Mouse (Mus musculus): Measurements from ENCODE around the gene Fndc3a. TPM values are rescaled to one million over a fixed set of nuclear protein-coding genes. Genes with fewer than 3 reads are reported as not detected.

Gene Fndc3a
- polyA plus RNA-seq (2016; fragmentation: Nextera tagmentation; extraction: Ambion mirVana): 13.2 and 13.5 TPM in 2 replicates

- under 1% methylated on average over 39 of the region's 82 CpGs for WGBS (ENCODE audit: insufficient replicate concordance)
- H3K27me3 ChIP-seq (replicated peaks): peaks cover 15% of the 10 kb centered on the region; the same call in 1 of the 2 replicates
- peak within 1 kb of the TSS; percentile 77 for H3K27ac ChIP-seq
- peak within 1 kb of the TSS; percentile 97 for H3K4me2 ChIP-seq
- H3K9me3 ChIP-seq (replicated peaks): no peaks in the 10 kb centered on the region
- H3K9ac ChIP-seq: peak within 1 kb of the TSS; percentile 89
- H3K4me3 ChIP-seq: peak within 1 kb of the TSS; percentile 88
- ATAC-seq: peak; percentile 86
- peaks cover 26% of the 10 kb centered on the region for H3K4me1 ChIP-seq
- no peaks in the 10 kb centered on the region for H3K36me3 ChIP-seq
Observed at GRCm38 (mm10) chr14:72709710-72710340, at the start of gene Fndc3a. Gene Fndc3a (minus strand): TSS chr14:72710003.

GRCm38 (mm10) chr14:72752893-72753292 lies 43.1 kb upstream of the Fndc3a start:
- no peaks in the 10 kb centered on the region for H3K27me3 ChIP-seq (replicated peaks)
- ATAC-seq: no peak
- no peak overlapping the region for H3K4me3 ChIP-seq
- H3K9me3 ChIP-seq (replicated peaks): no peaks in the 10 kb centered on the region
- H3K36me3 ChIP-seq: no peaks in the 10 kb centered on the region
- no peaks in the 10 kb centered on the region for H3K4me1 ChIP-seq
- WGBS (ENCODE audit: insufficient replicate concordance): 66% methylated on average over 6 of the region's 6 CpGs
- H3K9ac ChIP-seq: no peak overlapping the region
- H3K4me2 ChIP-seq: no peak overlapping the region
- H3K27ac ChIP-seq: no peak overlapping the region

- Histone ChIP-seq H3K36me3 (no peaks in the 10 kb centered on the region), H3K4me1 (no peaks in the 10 kb centered on the region), H3K9me3 (replicated peaks) (no peaks in the 10 kb centered on the region), H3K27ac (no peak overlapping the region), H3K4me2 (no peak overlapping the region), H3K27me3 (replicated peaks) (no peaks in the 10 kb centered on the region), H3K4me3 (no peak overlapping the region), H3K9ac (no peak overlapping the region)
- 64% methylated on average over 5 of the region's 5 CpGs for WGBS (ENCODE audit: insufficient replicate concordance)
- ATAC-seq: no peak
Observed at GRCm38 (mm10) chr14:72750426-72751182, 40.8 kb upstream of the Fndc3a start.

GRCm38 (mm10) chr14:72748331-72748730 lies 38.5 kb upstream of the Fndc3a start:
- H3K9ac ChIP-seq: no peak overlapping the region
- H3K27ac ChIP-seq: no peak overlapping the region
- WGBS (ENCODE audit: insufficient replicate concordance): 80% methylated on average over 5 of the region's 5 CpGs
- H3K27me3 ChIP-seq (replicated peaks): no peaks in the 10 kb centered on the region
- H3K36me3 ChIP-seq: no peaks in the 10 kb centered on the region
- no peak overlapping the region for H3K4me3 ChIP-seq
- no peaks in the 10 kb centered on the region for H3K9me3 ChIP-seq (replicated peaks)
- no peak overlapping the region for H3K4me2 ChIP-seq
- H3K4me1 ChIP-seq: no peaks in the 10 kb centered on the region
- no peak for ATAC-seq

GRCm38 (mm10) chr14:72741667-72742066 lies 31.9 kb upstream of the Fndc3a start:
- WGBS (ENCODE audit: insufficient replicate concordance): 73% methylated on average over 3 of the region's 3 CpGs
- H3K36me3 ChIP-seq: no peaks in the 10 kb centered on the region
- no peaks in the 10 kb centered on the region for H3K4me1 ChIP-seq
- no peak overlapping the region for H3K9ac ChIP-seq
- H3K4me3 ChIP-seq: no peak overlapping the region
- no peak overlapping the region for H3K4me2 ChIP-seq
- no peaks in the 10 kb centered on the region for H3K9me3 ChIP-seq (replicated peaks)
- no peaks in the 10 kb centered on the region for H3K27me3 ChIP-seq (replicated peaks)
- H3K27ac ChIP-seq: no peak overlapping the region
- no peak for ATAC-seq

GRCm38 (mm10) chr14:72740336-72740735 lies 30.5 kb upstream of the Fndc3a start:
- no peak overlapping the region for H3K9ac ChIP-seq
- no peaks in the 10 kb centered on the region for H3K9me3 ChIP-seq (replicated peaks)
- no peaks in the 10 kb centered on the region for H3K4me1 ChIP-seq
- no peak overlapping the region for H3K27ac ChIP-seq
- H3K4me2 ChIP-seq: no peak overlapping the region
- no peaks in the 10 kb centered on the region for H3K36me3 ChIP-seq
- no peaks in the 10 kb centered on the region for H3K27me3 ChIP-seq (replicated peaks)
- no peak overlapping the region for H3K4me3 ChIP-seq
- no peak for ATAC-seq
- WGBS (ENCODE audit: insufficient replicate concordance): 43% methylated on average over 5 of the region's 5 CpGs

- ATAC-seq: no peak
Observed at GRCm38 (mm10) chr14:72739484-72740208, 29.8 kb upstream of the Fndc3a start.

GRCm38 (mm10) chr14:72738776-72739175 lies 29.0 kb upstream of the Fndc3a start:
- Histone ChIP-seq H3K9ac (no peak overlapping the region), H3K4me3 (no peak overlapping the region), H3K27me3 (replicated peaks) (no peaks in the 10 kb centered on the region), H3K4me1 (no peaks in the 10 kb centered on the region), H3K36me3 (no peaks in the 10 kb centered on the region), H3K4me2 (no peak overlapping the region), H3K9me3 (replicated peaks) (no peaks in the 10 kb centered on the region), H3K27ac (no peak overlapping the region)
- ATAC-seq: no peak
- 76% methylated on average over 4 of the region's 4 CpGs for WGBS (ENCODE audit: insufficient replicate concordance)

More at GRCm38 (mm10) chr14:72739484-72740208, 29.8 kb upstream of the Fndc3a start:
- Histone ChIP-seq H3K27me3 (replicated peaks) (no peaks in the 10 kb centered on the region), H3K36me3 (no peaks in the 10 kb centered on the region), H3K4me1 (no peaks in the 10 kb centered on the region), H3K27ac (no peak overlapping the region), H3K9ac (no peak overlapping the region), H3K4me3 (no peak overlapping the region), H3K9me3 (replicated peaks) (no peaks in the 10 kb centered on the region), H3K4me2 (no peak overlapping the region)
- 67% methylated on average over 8 of the region's 8 CpGs for WGBS (ENCODE audit: insufficient replicate concordance)

GRCm38 (mm10) chr14:72738217-72738616 lies 28.4 kb upstream of the Fndc3a start:
- H3K4me1 ChIP-seq: no peaks in the 10 kb centered on the region
- H3K4me2 ChIP-seq: no peak overlapping the region
- no peaks in the 10 kb centered on the region for H3K9me3 ChIP-seq (replicated peaks)
- H3K4me3 ChIP-seq: no peak overlapping the region
- no peaks in the 10 kb centered on the region for H3K27me3 ChIP-seq (replicated peaks)
- no peak for ATAC-seq
- 40% methylated on average over 4 of the region's 4 CpGs for WGBS (ENCODE audit: insufficient replicate concordance)
- no peak overlapping the region for H3K27ac ChIP-seq
- no peak overlapping the region for H3K9ac ChIP-seq
- H3K36me3 ChIP-seq: no peaks in the 10 kb centered on the region

GRCm38 (mm10) chr14:72725865-72726264 lies 16.1 kb upstream of the Fndc3a start:
- Histone ChIP-seq H3K9me3 (replicated peaks) (no peaks in the 10 kb centered on the region), H3K4me2 (no peak overlapping the region), H3K4me3 (no peak overlapping the region), H3K27me3 (replicated peaks) (no peaks in the 10 kb centered on the region), H3K9ac (no peak overlapping the region), H3K27ac (no peak overlapping the region), H3K36me3 (no peaks in the 10 kb centered on the region), H3K4me1 (no peaks in the 10 kb centered on the region)
- 57% methylated on average over 3 of the region's 3 CpGs for WGBS (ENCODE audit: insufficient replicate concordance)
- ATAC-seq: no peak

GRCm38 (mm10) chr14:72722274-72723053 lies 12.7 kb upstream of the Fndc3a start:
- no peaks in the 10 kb centered on the region for H3K27me3 ChIP-seq (replicated peaks)
- H3K4me1 ChIP-seq: no peaks in the 10 kb centered on the region
- no peak overlapping the region for H3K4me2 ChIP-seq
- H3K9me3 ChIP-seq (replicated peaks): no peaks in the 10 kb centered on the region
- 57% methylated on average over 3 of the region's 3 CpGs for WGBS (ENCODE audit: insufficient replicate concordance)
- no peak overlapping the region for H3K9ac ChIP-seq
- H3K36me3 ChIP-seq: no peaks in the 10 kb centered on the region
- no peak for ATAC-seq
- no peak overlapping the region for H3K4me3 ChIP-seq
- no peak overlapping the region for H3K27ac ChIP-seq

Measured in liver, embryonic 12.5 days (tissue).